Mouse (Mus musculus) left cerebral cortex, postnatal 4 days (tissue): ENCODE data around the gene Myct1. TPM values are rescaled to one million over a fixed set of nuclear protein-coding genes. Genes with fewer than 3 reads are reported as not detected.
A peak's percentile ranks its signal among the peaks of the same experiment; 100 is the strongest.

ENCODE experiments used
- DNase-seq: peaks from one replicate; pipeline ENCODE4 v3.0.0-alpha.2; 2022
- intact Hi-C: fragments of 180-260 bp; cut with DNase I; formaldehyde crosslinking; loops from one replicate; pipeline ENCODE4 v1.15.1; 2025
- total RNA-seq, 2 experiments: library from RNA; stranded (reverse); gene quantifications; 2 replicates each; pipeline ENCODE4 v1.2.3; 2021

Gene Myct1
- total RNA-seq, 2 experiments from 2014 or later, result 0.82 to 1.1 TPM

DNA sequence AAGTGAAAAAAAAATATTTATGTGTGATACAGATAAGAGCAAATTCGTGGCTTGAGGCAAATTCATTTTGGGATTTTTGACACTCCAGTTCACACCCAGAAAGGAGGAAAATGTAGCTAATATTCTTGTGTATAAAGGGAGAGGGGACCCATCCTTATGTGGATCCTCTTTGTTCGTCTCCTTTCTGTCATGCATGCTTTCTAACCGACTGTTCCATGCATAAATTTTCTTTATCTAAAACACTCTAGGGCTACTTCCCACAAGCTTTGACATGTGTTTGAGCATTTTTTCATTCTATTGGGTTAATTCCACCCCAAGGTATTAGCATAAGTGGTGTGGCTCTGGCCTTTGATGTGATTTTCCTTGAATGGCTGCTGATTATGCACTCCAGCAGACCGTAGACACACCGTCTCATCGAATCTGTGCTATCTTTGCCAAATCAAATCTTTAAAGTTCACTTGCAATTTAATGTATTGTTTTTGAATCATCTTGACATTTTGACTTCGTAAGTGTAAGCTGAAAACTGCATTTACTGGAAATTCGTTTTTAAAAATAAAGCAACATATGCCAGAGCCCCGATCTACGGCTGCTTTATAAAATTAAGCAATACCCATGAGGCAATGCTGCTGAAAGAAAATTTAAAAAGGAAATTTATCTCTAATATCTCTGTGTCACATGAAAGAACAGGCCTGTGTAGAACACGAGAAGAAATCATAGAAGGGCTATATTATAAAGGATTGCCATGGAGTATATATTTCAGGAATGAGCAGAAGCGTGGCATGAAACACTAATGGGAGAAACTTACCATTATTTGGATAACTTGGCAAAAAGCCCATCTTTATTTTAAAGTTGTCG, 21.8 kb downstream of the Myct1 start:
- no peak for DNase-seq
- intact Hi-C loops, result no loop called here

- intact Hi-C loops, result no loop called here
- peak; percentile 8 for DNase-seq
Observed at GRCm38 (mm10) chr10:5626268-5626667, 32.7 kb downstream of the Myct1 start.

DNA sequence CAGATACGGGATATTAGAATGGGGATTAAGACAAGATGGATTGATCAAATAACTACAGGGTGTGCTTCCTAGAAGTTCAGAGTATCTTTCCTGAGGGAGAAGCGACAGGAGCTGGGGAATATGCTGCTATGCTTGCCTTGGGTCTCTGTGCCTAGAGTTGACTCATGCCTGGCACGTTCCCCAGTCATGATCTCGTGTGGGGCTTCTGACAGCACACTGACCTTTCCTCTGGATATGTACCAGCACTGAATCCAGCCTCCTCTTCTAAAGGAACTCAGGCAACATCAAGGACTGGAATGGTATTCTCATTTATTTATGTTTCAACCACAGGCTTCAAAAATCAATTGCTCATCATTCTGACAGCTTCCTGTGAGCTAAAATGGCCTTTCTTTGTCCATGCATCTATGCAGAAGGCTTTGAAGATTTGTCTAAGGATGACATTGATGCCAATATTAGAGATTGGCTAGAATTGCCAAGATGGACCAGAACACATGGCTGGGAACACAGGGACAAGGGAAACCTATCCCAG, 40.2 kb downstream of the Myct1 start:
- DNase-seq, result peak; percentile 22
- intact Hi-C loops, result no loop called here

DNA sequence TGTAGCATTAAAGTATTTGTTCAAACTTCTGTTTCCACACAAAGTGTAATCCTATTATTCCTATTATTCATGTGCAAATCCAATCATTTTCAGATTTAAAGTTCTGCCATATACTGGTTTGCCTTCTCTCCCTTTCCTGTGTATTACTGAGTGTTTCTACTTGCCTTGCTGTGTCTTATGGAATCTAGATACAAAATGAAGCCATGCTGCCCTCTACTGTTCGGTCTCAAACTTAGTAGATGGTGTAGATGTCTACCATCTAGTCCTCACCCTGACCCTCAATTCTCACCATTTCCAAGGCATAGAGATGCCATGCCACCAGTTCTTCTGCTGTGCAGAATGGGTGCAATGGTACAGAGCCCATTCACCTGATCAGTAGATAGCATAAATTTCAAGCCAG, 40.8 kb downstream of the Myct1 start:
- intact Hi-C loops, result no loop called here
- DNase-seq, result peak; percentile 36

GRCm38 (mm10) chr10:5637322-5637721, 43.7 kb downstream of the Myct1 start:
- intact Hi-C loops, result no loop called here
- DNase-seq, result no peak

GRCm38 (mm10) chr10:5639112-5639511, 45.5 kb downstream of the Myct1 start, which contains the start of gene Vip:
Gene Vip, plus strand, starts transcription at chr10:5639218.
- peak; percentile 13 for DNase-seq
- intact Hi-C loops, result no loop called here

Other genes with a start within 250 kb of the Myct1 start
- 10 to 100 TPM; 57.9 to 58.8 TPM for gene Syne1, start 42.3 kb upstream of the Myct1 start, total RNA-seq
- gene Vip, start 45.4 kb downstream of the Myct1 start, total RNA-seq, result 1 to 10 TPM; 3.8 to 4.7 TPM
- gene Fbxo5, start 211.8 kb downstream of the Myct1 start, total RNA-seq, result 1 to 10 TPM; 4.0 to 4.6 TPM
- 10 to 100 TPM; 10.7 to 11.4 TPM for gene Mtrf1l, start 230.1 kb downstream of the Myct1 start, total RNA-seq